Mouse (Mus musculus): ENCODE results near the gene Uri1.

The Uri1 gene
- long read RNA-seq, experiment 1, transcript Uri1-201 (11 exons, 3,441 nt) = major isoform, 33 of 45 reads
- long read RNA-seq, experiment 1, partial matches to known transcripts = 9 of 45 reads
- long read RNA-seq, experiment 1, other reads (novel, unspliced or antisense) = 3 of 45 reads
- long read RNA-seq, experiment 2, transcript Uri1-201 (11 exons, 3,441 nt) = major isoform, 35 of 59 reads
- long read RNA-seq, experiment 2, partial matches to known transcripts = 17 of 59 reads
- long read RNA-seq, experiment 2, other reads (novel, unspliced or antisense) = 7 of 59 reads

GRCm38 (mm10) chr7:38023451-38023850, at the start of gene Uri1:
TSS of gene Uri1 (minus strand) at chr7:38023551.
- intact Hi-C loops (cut with DNase I) = no loop called here

- intact Hi-C loops (cut with DNase I) = loop anchor here (5.0 kb wide), 1 partner anchor 699 kb away; no protein-coding TSS in a partner anchor
Measured at GRCm38 (mm10) chr7:38071065-38071464, 47.7 kb upstream of the Uri1 start.

- intact Hi-C loops (cut with DNase I) = loop anchor here (5.0 kb wide), 1 partner anchor 698 kb away; no protein-coding TSS in a partner anchor
Measured at GRCm38 (mm10) chr7:38070663-38071062, 47.3 kb upstream of the Uri1 start.

GRCm38 (mm10) chr7:38064431-38064830, 41.1 kb upstream of the Uri1 start:
- intact Hi-C loops (cut with DNase I) = no loop called here

- intact Hi-C loops (cut with DNase I) = loop anchor here (1.0 kb wide), 1 partner anchor 80 kb away; no protein-coding TSS in a partner anchor
Measured at GRCm38 (mm10) chr7:38061060-38061970, 38.0 kb upstream of the Uri1 start.

- intact Hi-C loops (cut with DNase I) = no loop called here
Measured at GRCm38 (mm10) chr7:38059636-38060330, 36.4 kb upstream of the Uri1 start.

- intact Hi-C loops (cut with DNase I) = no loop called here
Measured at GRCm38 (mm10) chr7:38059096-38059495, 35.7 kb upstream of the Uri1 start.

GRCm38 (mm10) chr7:38055996-38056395, 32.6 kb upstream of the Uri1 start:
- intact Hi-C loops (cut with DNase I) = no loop called here

- intact Hi-C loops (cut with DNase I) = no loop called here
Measured at GRCm38 (mm10) chr7:38054246-38054645, 30.9 kb upstream of the Uri1 start.

GRCm38 (mm10) chr7:38047229-38047628, 23.9 kb upstream of the Uri1 start:
- intact Hi-C loops (cut with DNase I) = no loop called here

- intact Hi-C loops (cut with DNase I) = no loop called here
Measured at GRCm38 (mm10) chr7:38041244-38041643, 17.9 kb upstream of the Uri1 start.

- intact Hi-C loops (cut with DNase I) = no loop called here
Measured at GRCm38 (mm10) chr7:38037586-38037985, 14.2 kb upstream of the Uri1 start.

GRCm38 (mm10) chr7:38031183-38031582, 7.8 kb upstream of the Uri1 start:
- intact Hi-C loops (cut with DNase I) = no loop called here

- intact Hi-C loops (cut with DNase I) = no loop called here
Measured at GRCm38 (mm10) chr7:38030606-38031005, 7.3 kb upstream of the Uri1 start.

GRCm38 (mm10) chr7:38029986-38030385, 6.6 kb upstream of the Uri1 start:
- intact Hi-C loops (cut with DNase I) = no loop called here

GRCm38 (mm10) chr7:38029083-38029482, 5.7 kb upstream of the Uri1 start:
- intact Hi-C loops (cut with DNase I) = no loop called here

- intact Hi-C loops (cut with DNase I) = no loop called here
Measured at GRCm38 (mm10) chr7:38027940-38028600, 4.7 kb upstream of the Uri1 start.

- intact Hi-C loops (cut with DNase I) = no loop called here
Measured at GRCm38 (mm10) chr7:38024839-38025238, 1.5 kb upstream of the Uri1 start.

GRCm38 (mm10) chr7:38019770-38020169, 3.6 kb downstream of the Uri1 start:
- intact Hi-C loops (cut with DNase I) = loop anchor here (10.0 kb wide), 1 partner anchor 65 kb away; no protein-coding TSS in a partner anchor

GRCm38 (mm10) chr7:38019369-38019749, 4.0 kb downstream of the Uri1 start:
- intact Hi-C loops (cut with DNase I) = loop anchor here (10.0 kb wide), 1 partner anchor 65 kb away; no protein-coding TSS in a partner anchor

Measured in adrenal gland (tissue).